Mouse (Mus musculus) spleen, adult 2 months (tissue): ENCODE measurements around the gene Uchl1. TPM values are rescaled to one million over a fixed set of nuclear protein-coding genes. Genes with fewer than 3 reads are reported as not detected.

ENCODE experiments used
- DNase-seq, 2 experiments: peaks; one replicate each; pipeline versions ENCODE4 v3.0.0 to v3.0.0-alpha.2; 2012 to 2021; ENCODE audit warnings: low spot score in 2 of 2, low read depth in 1 of 2
- H3K27ac ChIP-seq: fragments of 200-500 bp; 2 replicates; pipeline ENCODE4 v1.5.1; 2012; ENCODE audit warnings: low read length, inconsistent platforms; ENCODE audit not compliant: insufficient read depth
- H3K27me3 ChIP-seq: fragments of 200-500 bp; 2 replicates; pipeline ENCODE4 v1.6.1; 2012; ENCODE audit warnings: mild to moderate bottlenecking, moderate library complexity, low read length, inconsistent platforms; ENCODE audit not compliant: control insufficient read depth, insufficient read depth
- H3K36me3 ChIP-seq: fragments of 200-500 bp; 2 replicates; pipeline ENCODE4 v1.6.1; 2012; ENCODE audit warnings: mild to moderate bottlenecking, low read length, inconsistent platforms; ENCODE audit not compliant: control insufficient read depth, insufficient read depth
- H3K4me1 ChIP-seq: fragments of 200-500 bp; 2 replicates; pipeline ENCODE4 v1.6.1; 2011; ENCODE audit warnings: inconsistent platforms; ENCODE audit not compliant: control insufficient read depth, insufficient read depth, insufficient read length
- H3K4me3 ChIP-seq: fragments of 200-500 bp; 2 replicates; pipeline ENCODE4 v1.5.1; 2011; ENCODE audit warnings: mild to moderate bottlenecking, inconsistent platforms; ENCODE audit not compliant: insufficient read depth, insufficient read length; ENCODE audit errors: extremely low read depth
- CTCF ChIP-seq: fragments of 200-500 bp; IDR thresholded peaks from 2 replicates; pipeline ENCODE4 v1.5.1; 2011; ENCODE audit warnings: mild to moderate bottlenecking, inconsistent platforms; ENCODE audit not compliant: insufficient read depth, insufficient read length, insufficient replicate concordance; ENCODE audit errors: extremely low read depth
- POLR2A ChIP-seq: fragments of 200-500 bp; IDR thresholded peaks from 2 replicates; pipeline ENCODE4 v1.6.1; 2011; ENCODE audit warnings: low read depth, low read length, inconsistent platforms
- WGBS: fragments of 180-500 bp; shearing (Covaris S2); methylation state at CpG from one replicate; pipeline ENCODE4 v1.1.7; 2018; 5-methylcytosine and 5-hydroxymethylcytosine counted together
- polyA plus RNA-seq: library from polyadenylated mRNA; depleted of rRNA; stranded (reverse); fragments of >200 nt; gene quantifications from 2 replicates; pipeline ENCODE4 v1.2.3, GENCODE M21; 2012

Gene Uchl1
- polyA plus RNA-seq, 1 experiment, result 1.1 TPM

- WGBS, result 6% methylated on average over 18 of the region's 18 CpGs
- H3K4me3 ChIP-seq, result no peak overlapping the region
These were observed 551 bp upstream of the Uchl1 start for GRCm38 (mm10) chr5:66675189-66675890.

GRCm38 (mm10) chr5:66676457-66677117 is 696 bp downstream of the Uchl1 start:
- TF ChIP-seq POLR2A (no peak), CTCF (no peak)
- no peak for DNase-seq
- WGBS, result 2% methylated on average over 51 of the region's 51 CpGs
- H3K4me1 ChIP-seq, result peaks cover 7% of the 10 kb centered on the region
- H3K36me3 ChIP-seq, result no peaks in the 10 kb centered on the region
- H3K4me3 ChIP-seq, result peak overlapping the region; percentile 51
- no peak overlapping the region for H3K27ac ChIP-seq
- peaks cover 5% of the 10 kb centered on the region for H3K27me3 ChIP-seq

More at GRCm38 (mm10) chr5:66675189-66675890, 551 bp upstream of the Uchl1 start:
- no peak for TF ChIP-seq CTCF
- no peak for DNase-seq
- Histone ChIP-seq H3K27me3 (peaks cover 5% of the 10 kb centered on the region), H3K4me1 (peaks cover 7% of the 10 kb centered on the region), H3K27ac (no peak overlapping the region), H3K36me3 (no peaks in the 10 kb centered on the region)

- Histone ChIP-seq H3K4me3 (no peak overlapping the region), H3K27ac (no peak overlapping the region), H3K4me1 (peaks cover 7% of the 10 kb centered on the region), H3K36me3 (no peaks in the 10 kb centered on the region), H3K27me3 (peaks cover 5% of the 10 kb centered on the region; the same call in 1 of the 2 replicates)
- 81% methylated on average over 21 of the region's 21 CpGs for WGBS
- no peak for DNase-seq
- TF ChIP-seq POLR2A, result no peak
- TF ChIP-seq CTCF, result no peak
These were observed 1.8 kb downstream of the Uchl1 start for GRCm38 (mm10) chr5:66677411-66678345.

GRCm38 (mm10) chr5:66679222-66679621 is 3.3 kb downstream of the Uchl1 start:
- Histone ChIP-seq H3K27ac (no peak overlapping the region), H3K4me3 (no peak overlapping the region), H3K4me1 (peaks cover 7% of the 10 kb centered on the region), H3K36me3 (no peaks in the 10 kb centered on the region), H3K27me3 (peaks cover 5% of the 10 kb centered on the region; the same call in 1 of the 2 replicates)
- TF ChIP-seq CTCF (no peak), POLR2A (no peak)
- 75% methylated on average over 10 of the region's 10 CpGs for WGBS
- no peak for DNase-seq

- 86% methylated on average over 2 of the region's 2 CpGs for WGBS
- H3K4me1 ChIP-seq, result no peaks in the 10 kb centered on the region
- H3K27ac ChIP-seq, result no peak overlapping the region
- H3K27me3 ChIP-seq, result no peaks in the 10 kb centered on the region
- no peaks in the 10 kb centered on the region for H3K36me3 ChIP-seq
- H3K4me3 ChIP-seq, result no peak overlapping the region
- TF ChIP-seq POLR2A (no peak), CTCF (no peak)
- DNase-seq, result no peak
These were observed 10.0 kb downstream of the Uchl1 start for GRCm38 (mm10) chr5:66685930-66686329.

GRCm38 (mm10) chr5:66686863-66687262 is 11.0 kb downstream of the Uchl1 start:
- no peak for TF ChIP-seq CTCF
- TF ChIP-seq POLR2A, result no peak
- WGBS, result 75% methylated on average over 13 of the region's 13 CpGs

More at GRCm38 (mm10) chr5:66686863-66687262, 11.0 kb downstream of the Uchl1 start:
- DNase-seq, result no peak
- Histone ChIP-seq H3K27me3 (no peaks in the 10 kb centered on the region), H3K36me3 (no peaks in the 10 kb centered on the region), H3K27ac (no peak overlapping the region), H3K4me1 (no peaks in the 10 kb centered on the region), H3K4me3 (no peak overlapping the region)
